Mouse (Mus musculus): ENCODE measurements around the gene Sfswap. TPM values are rescaled to one million over a fixed set of nuclear protein-coding genes. Genes with fewer than 3 reads are reported as not detected.
A peak's percentile ranks its signal among the peaks of the same experiment; 100 is the strongest.

Gene Sfswap
- 28.5 and 33.1 TPM in 2 replicates for polyA plus RNA-seq (2014; fragmentation: Nextera tagmentation; extraction: Ambion mirVana)

GRCm38 (mm10) chr5:129500722-129501634 is at the start of gene Sfswap:
TSS of gene Sfswap (plus strand) at chr5:129501221.
- Histone ChIP-seq H3K27me3 (ENCODE audit: control insufficient read depth, insufficient read depth, low read length) (0 out of 2 replicates have a peak, but pooled peaks cover 3% of the 10 kb centered on the region), H3K27ac (replicated peaks in 1 of 2; ENCODE audit: control insufficient read depth in 1 of 2, insufficient read depth in 1 of 2, low read depth in 2 of 2, low read length in 2 of 2) (peak within 1 kb of the TSS; percentile 80 to 82), H3K4me1 (ENCODE audit: control insufficient read depth in 2 of 2, insufficient read depth in 2 of 2, low read length in 2 of 2) (peaks cover 5 to 15% of the 10 kb centered on the region in 2 experiments), H3K36me3 (ENCODE audit: control insufficient read depth, insufficient read depth, low read length) (peaks cover 28% of the 10 kb centered on the region), H3K4me3 (ENCODE audit: control insufficient read depth in 1 of 2, insufficient read depth in 1 of 2, low read depth in 1 of 2, low read length in 2 of 2) (peak within 1 kb of the TSS; percentile 98 to 100), H3K9me3 (ENCODE audit: control insufficient read depth, low read length) (no peaks in the 10 kb centered on the region), H3K9ac (ENCODE audit: low read length) (peak within 1 kb of the TSS; percentile 96), H3K4me2 (ENCODE audit: low read length) (peak within 1 kb of the TSS; percentile 99)
- peak; percentile 48 for ATAC-seq (ENCODE audit: insufficient number of reproducible peaks, insufficient read depth, low FRiP score, low read depth)
- WGBS, result under 1% methylated on average over 62 of the region's 66 CpGs

GRCm38 (mm10) chr5:129452561-129452960 is 48.5 kb upstream of the Sfswap start:
- Histone ChIP-seq H3K4me2 (ENCODE audit: low read length) (no peak overlapping the region), H3K27me3 (ENCODE audit: control insufficient read depth, insufficient read depth, low read length) (no peaks in the 10 kb centered on the region), H3K4me1 (ENCODE audit: control insufficient read depth in 2 of 2, insufficient read depth in 2 of 2, low read length in 2 of 2) (peaks cover 5 to 8% of the 10 kb centered on the region in 2 experiments), H3K9me3 (ENCODE audit: control insufficient read depth, low read length) (no peaks in the 10 kb centered on the region), H3K27ac (replicated peaks in 1 of 2; ENCODE audit: control insufficient read depth in 1 of 2, insufficient read depth in 1 of 2, low read depth in 2 of 2, low read length in 2 of 2) (no peak overlapping the region), H3K9ac (ENCODE audit: low read length) (no peak overlapping the region), H3K36me3 (ENCODE audit: control insufficient read depth, insufficient read depth, low read length) (no peaks in the 10 kb centered on the region), H3K4me3 (ENCODE audit: control insufficient read depth in 1 of 2, insufficient read depth in 1 of 2, low read depth in 1 of 2, low read length in 2 of 2) (no peak overlapping the region)
- 44% methylated on average over 3 of the region's 3 CpGs for WGBS
- no peak for ATAC-seq (ENCODE audit: insufficient number of reproducible peaks, insufficient read depth, low FRiP score, low read depth)

- Histone ChIP-seq H3K9me3 (ENCODE audit: control insufficient read depth, low read length) (no peaks in the 10 kb centered on the region), H3K36me3 (ENCODE audit: control insufficient read depth, insufficient read depth, low read length) (no peaks in the 10 kb centered on the region), H3K27ac (replicated peaks in 1 of 2; ENCODE audit: control insufficient read depth in 1 of 2, insufficient read depth in 1 of 2, low read depth in 2 of 2, low read length in 2 of 2) (0 out of 4 replicates have a peak overlapping the region, but pooled peaks have one; percentile 1 to 2), H3K9ac (ENCODE audit: low read length) (no peak overlapping the region), H3K4me3 (ENCODE audit: control insufficient read depth in 1 of 2, insufficient read depth in 1 of 2, low read depth in 1 of 2, low read length in 2 of 2) (peak overlapping the region; percentile 1 to 17; a peak in 1 of 4 replicates), H3K4me2 (ENCODE audit: low read length) (peak overlapping the region; percentile 52), H3K27me3 (ENCODE audit: control insufficient read depth, insufficient read depth, low read length) (no peaks in the 10 kb centered on the region), H3K4me1 (ENCODE audit: control insufficient read depth in 2 of 2, insufficient read depth in 2 of 2, low read length in 2 of 2) (peaks cover 5 to 8% of the 10 kb centered on the region in 2 experiments)
- peak; percentile 85 for ATAC-seq (ENCODE audit: insufficient number of reproducible peaks, insufficient read depth, low FRiP score, low read depth)
- 16% methylated on average over 13 of the region's 13 CpGs for WGBS
Measured at GRCm38 (mm10) chr5:129454802-129455528, 46.1 kb upstream of the Sfswap start.

GRCm38 (mm10) chr5:129455529-129455896 is 45.5 kb upstream of the Sfswap start:
- no peak for ATAC-seq (ENCODE audit: insufficient number of reproducible peaks, insufficient read depth, low FRiP score, low read depth)

GRCm38 (mm10) chr5:129456579-129457140 is 44.4 kb upstream of the Sfswap start:
- 43% methylated on average over 9 of the region's 9 CpGs for WGBS
- H3K36me3 ChIP-seq (ENCODE audit: control insufficient read depth, insufficient read depth, low read length), result no peaks in the 10 kb centered on the region
- no peak overlapping the region for H3K4me3 ChIP-seq (ENCODE audit: control insufficient read depth in 1 of 2, insufficient read depth in 1 of 2, low read depth in 1 of 2, low read length in 2 of 2)
- H3K27me3 ChIP-seq (ENCODE audit: control insufficient read depth, insufficient read depth, low read length), result no peaks in the 10 kb centered on the region
- H3K4me2 ChIP-seq (ENCODE audit: low read length), result no peak overlapping the region
- H3K9me3 ChIP-seq (ENCODE audit: control insufficient read depth, low read length), result no peaks in the 10 kb centered on the region
- peaks cover 5 to 8% of the 10 kb centered on the region in 2 experiments for H3K4me1 ChIP-seq (ENCODE audit: control insufficient read depth in 2 of 2, insufficient read depth in 2 of 2, low read length in 2 of 2)
- no peak for ATAC-seq (ENCODE audit: insufficient number of reproducible peaks, insufficient read depth, low FRiP score, low read depth)
- no peak overlapping the region for H3K27ac ChIP-seq (replicated peaks in 1 of 2; ENCODE audit: control insufficient read depth in 1 of 2, insufficient read depth in 1 of 2, low read depth in 2 of 2, low read length in 2 of 2)
- H3K9ac ChIP-seq (ENCODE audit: low read length), result no peak overlapping the region

More at GRCm38 (mm10) chr5:129455529-129455896, 45.5 kb upstream of the Sfswap start:
- Histone ChIP-seq H3K36me3 (ENCODE audit: control insufficient read depth, insufficient read depth, low read length) (no peaks in the 10 kb centered on the region), H3K27ac (replicated peaks in 1 of 2; ENCODE audit: control insufficient read depth in 1 of 2, insufficient read depth in 1 of 2, low read depth in 2 of 2, low read length in 2 of 2) (no peak overlapping the region), H3K9ac (ENCODE audit: low read length) (no peak overlapping the region), H3K9me3 (ENCODE audit: control insufficient read depth, low read length) (no peaks in the 10 kb centered on the region), H3K27me3 (ENCODE audit: control insufficient read depth, insufficient read depth, low read length) (no peaks in the 10 kb centered on the region), H3K4me2 (ENCODE audit: low read length) (peak overlapping the region; percentile 52; the same call in 1 of the 2 replicates), H3K4me3 (ENCODE audit: control insufficient read depth in 1 of 2, insufficient read depth in 1 of 2, low read depth in 1 of 2, low read length in 2 of 2) (no peak overlapping the region), H3K4me1 (ENCODE audit: control insufficient read depth in 2 of 2, insufficient read depth in 2 of 2, low read length in 2 of 2) (peaks cover 5 to 8% of the 10 kb centered on the region in 2 experiments)
- 27% methylated on average over 2 of the region's 2 CpGs for WGBS

- H3K27ac ChIP-seq (replicated peaks in 1 of 2; ENCODE audit: control insufficient read depth in 1 of 2, insufficient read depth in 1 of 2, low read depth in 2 of 2, low read length in 2 of 2), result no peak overlapping the region
- no peak overlapping the region for H3K9ac ChIP-seq (ENCODE audit: low read length)
- H3K9me3 ChIP-seq (ENCODE audit: control insufficient read depth, low read length), result no peaks in the 10 kb centered on the region
- H3K36me3 ChIP-seq (ENCODE audit: control insufficient read depth, insufficient read depth, low read length), result no peaks in the 10 kb centered on the region
- no peak overlapping the region for H3K4me2 ChIP-seq (ENCODE audit: low read length)
- peaks cover 5 to 8% of the 10 kb centered on the region in 2 experiments for H3K4me1 ChIP-seq (ENCODE audit: control insufficient read depth in 2 of 2, insufficient read depth in 2 of 2, low read length in 2 of 2)
- no peak overlapping the region for H3K4me3 ChIP-seq (ENCODE audit: control insufficient read depth in 1 of 2, insufficient read depth in 1 of 2, low read depth in 1 of 2, low read length in 2 of 2)
- H3K27me3 ChIP-seq (ENCODE audit: control insufficient read depth, insufficient read depth, low read length), result no peaks in the 10 kb centered on the region
- WGBS, result 65% methylated on average over 7 of the region's 7 CpGs
- no peak for ATAC-seq (ENCODE audit: insufficient number of reproducible peaks, insufficient read depth, low FRiP score, low read depth)
Measured at GRCm38 (mm10) chr5:129458109-129458508, 42.9 kb upstream of the Sfswap start.

- no peaks in the 10 kb centered on the region for H3K9me3 ChIP-seq (ENCODE audit: control insufficient read depth, low read length)
- H3K36me3 ChIP-seq (ENCODE audit: control insufficient read depth, insufficient read depth, low read length), result no peaks in the 10 kb centered on the region
- WGBS, result 57% methylated on average over 3 of the region's 3 CpGs
- H3K27ac ChIP-seq (replicated peaks in 1 of 2; ENCODE audit: control insufficient read depth in 1 of 2, insufficient read depth in 1 of 2, low read depth in 2 of 2, low read length in 2 of 2), result no peak overlapping the region
- peaks cover 5 to 8% of the 10 kb centered on the region in 2 experiments for H3K4me1 ChIP-seq (ENCODE audit: control insufficient read depth in 2 of 2, insufficient read depth in 2 of 2, low read length in 2 of 2)
- no peaks in the 10 kb centered on the region for H3K27me3 ChIP-seq (ENCODE audit: control insufficient read depth, insufficient read depth, low read length)
- ATAC-seq (ENCODE audit: insufficient number of reproducible peaks, insufficient read depth, low FRiP score, low read depth), result no peak
- H3K9ac ChIP-seq (ENCODE audit: low read length), result no peak overlapping the region
- no peak overlapping the region for H3K4me2 ChIP-seq (ENCODE audit: low read length)
- H3K4me3 ChIP-seq (ENCODE audit: control insufficient read depth in 1 of 2, insufficient read depth in 1 of 2, low read depth in 1 of 2, low read length in 2 of 2), result no peak overlapping the region
Measured at GRCm38 (mm10) chr5:129458541-129458940, 42.5 kb upstream of the Sfswap start.

Measured in heart, embryonic 14.5 days (tissue).